ENCODE assay signal across 28 mouse cellular contexts in the genomic region with DNA sequence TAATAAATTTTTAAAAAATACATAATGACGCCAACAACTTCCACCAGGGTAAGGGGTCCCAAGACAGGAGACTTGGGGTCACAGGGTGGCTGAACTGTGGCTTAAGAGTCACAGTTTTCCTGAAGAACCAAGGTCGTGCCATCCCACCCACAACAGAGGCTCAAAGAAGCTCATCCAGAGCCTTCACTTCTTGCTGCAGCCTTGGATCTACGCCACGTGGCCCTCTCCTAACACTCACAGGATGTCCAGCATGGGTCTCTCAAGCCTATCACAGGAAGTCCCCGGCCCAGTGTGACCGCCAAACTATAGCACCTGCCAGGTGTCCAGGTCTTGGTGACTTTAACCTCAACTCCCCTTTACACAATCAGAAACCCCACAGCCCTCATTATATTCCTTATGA.
"Had no signal": no experiment of that assay in that cellular context is flagged by ENCODE, and none has a peak within 500 bp of the region (broad histone marks: within the 10 kb centered on the region; RNA-seq: fewer than 3 reads in every experiment).

No protein-coding gene starts in this region.

- H3K4me1 ChIP-seq: forebrain, embryonic 12.5 days; forebrain, embryonic 13.5 days; forebrain, embryonic 15.5 days had no signal

- H3K9ac ChIP-seq: embryonic facial prominence, embryonic 12.5 days; embryonic facial prominence, embryonic 13.5 days; embryonic facial prominence, embryonic 15.5 days; forebrain, embryonic 12.5 days; forebrain, embryonic 13.5 days; forebrain, embryonic 15.5 days; forebrain, postnatal 0 days had no signal

- H3K27ac ChIP-seq: embryonic facial prominence, embryonic 10.5 days; embryonic facial prominence, embryonic 12.5 days; embryonic facial prominence, embryonic 13.5 days; embryonic facial prominence, embryonic 15.5 days; forebrain, embryonic 10.5 days; forebrain, embryonic 12.5 days; forebrain, embryonic 13.5 days; forebrain, embryonic 15.5 days; gastrocnemius, adult 2 months; heart, adult 2 months had no signal

- DNase-seq: cerebellum, adult 8-10 months; cerebellum, adult 9-10 months; cerebellum, adult 9-11 months; cerebellum, postnatal 10 days; cerebellum, postnatal 14 days; cerebellum, postnatal 25 days; cerebellum, postnatal 36 days; embryo, embryonic 11 days; forebrain, postnatal 0 days; gastrocnemius, adult 2 months; gastrocnemius, postnatal 10 days; gastrocnemius, postnatal 14 days; gastrocnemius, postnatal 25 days; gastrocnemius, postnatal 36 days; heart, adult 11 months; heart, adult 18-20 months; heart, adult 2 months had no signal

- H3K4me3 ChIP-seq: embryonic facial prominence, embryonic 10.5 days; embryonic facial prominence, embryonic 12.5 days; embryonic facial prominence, embryonic 13.5 days; embryonic facial prominence, embryonic 15.5 days; erythroblast, embryonic 14.5 days; forebrain, embryonic 10.5 days; forebrain, embryonic 12.5 days; forebrain, embryonic 13.5 days; forebrain, embryonic 15.5 days; gastrocnemius, adult 2 months; heart, adult 2 months had no signal

- ATAC-seq: forebrain, embryonic 13.5 days; forebrain, embryonic 14.5 days; forebrain, embryonic 15.5 days; forebrain, embryonic 16.5 days; forebrain, postnatal 0 days had no signal

- H3K36me3 ChIP-seq: embryonic facial prominence, embryonic 12.5 days; embryonic facial prominence, embryonic 13.5 days; embryonic facial prominence, embryonic 15.5 days; forebrain, embryonic 12.5 days; forebrain, embryonic 15.5 days had no signal

- H3K9me3 ChIP-seq: embryonic facial prominence, embryonic 10.5 days; embryonic facial prominence, embryonic 12.5 days; embryonic facial prominence, embryonic 13.5 days; embryonic facial prominence, embryonic 15.5 days; forebrain, embryonic 10.5 days; forebrain, embryonic 12.5 days; forebrain, embryonic 13.5 days; forebrain, embryonic 15.5 days had no signal

- H3K4me2 ChIP-seq: embryonic facial prominence, embryonic 12.5 days; embryonic facial prominence, embryonic 13.5 days; embryonic facial prominence, embryonic 15.5 days; forebrain, embryonic 12.5 days; forebrain, embryonic 13.5 days; forebrain, embryonic 15.5 days had no signal

- H3K27me3 ChIP-seq: embryonic facial prominence, embryonic 12.5 days; embryonic facial prominence, embryonic 13.5 days; embryonic facial prominence, embryonic 15.5 days; forebrain, embryonic 12.5 days; forebrain, embryonic 13.5 days; forebrain, embryonic 15.5 days had no signal
